Mouse (Mus musculus) embryonic facial prominence, embryonic 13.5 days (tissue): ENCODE measurements around the gene Clec16a. TPM values are rescaled to one million over a fixed set of nuclear protein-coding genes. Genes with fewer than 3 reads are reported as not detected.

Source experiments
- ATAC-seq: fragments of 200-750 bp; cut with Nextera tagmentation; 2 replicates; pipeline ENCODE4 v1.8.0; 2017; ENCODE audit warnings: low read depth; ENCODE audit not compliant: insufficient number of reproducible peaks, insufficient read depth, low FRiP score, low TSS enrichment
- H3K27ac ChIP-seq: fragments of 300-500 bp; sonication (generic); 2 replicates; pipeline ENCODE4 v1.5.1; 2015; ENCODE audit warnings: moderate library complexity, mild to moderate bottlenecking, inconsistent platforms
- H3K27me3 ChIP-seq: fragments of 300-500 bp; sonication (generic); 2 replicates; pipeline ENCODE4 v1.6.1; 2015; ENCODE audit warnings: mild to moderate bottlenecking, inconsistent platforms
- H3K36me3 ChIP-seq: fragments of 300-500 bp; sonication (generic); 2 replicates; pipeline ENCODE4 v1.6.1; 2015; ENCODE audit warnings: mild to moderate bottlenecking, inconsistent platforms
- H3K4me1 ChIP-seq: fragments of 300-500 bp; sonication (generic); 2 replicates; pipeline ENCODE4 v1.6.1; 2015; ENCODE audit warnings: inconsistent platforms
- H3K4me2 ChIP-seq: fragments of 300-500 bp; sonication (generic); 2 replicates; pipeline ENCODE4 v1.6.1; 2015; ENCODE audit warnings: moderate library complexity, mild to moderate bottlenecking, inconsistent platforms
- H3K4me3 ChIP-seq: fragments of 300-500 bp; sonication (generic); 2 replicates; pipeline ENCODE4 v1.5.1; 2015; ENCODE audit warnings: mild to moderate bottlenecking, inconsistent platforms
- H3K9ac ChIP-seq: fragments of 300-500 bp; sonication (generic); 2 replicates; pipeline ENCODE4 v1.6.1; 2015; ENCODE audit warnings: mild to moderate bottlenecking, inconsistent platforms
- H3K9me3 ChIP-seq: fragments of 300-500 bp; sonication (generic); 2 replicates; pipeline ENCODE4 v1.6.1; 2016; ENCODE audit warnings: inconsistent platforms
- WGBS: fragments of 180-500 bp; shearing (Covaris S2); methylation state at CpG from one replicate; pipeline ENCODE4 v1.1.7; 2015; ENCODE audit warnings: mixed read lengths; 5-methylcytosine and 5-hydroxymethylcytosine counted together
- polyA plus RNA-seq: library from polyadenylated mRNA; unstranded; fragments of >200 nt; fragmentation: Nextera tagmentation; extraction: Ambion mirVana; gene quantifications from 2 replicates; pipeline ENCODE4 v1.2.1, GENCODE M21; 2015

Clec16a gene
- polyA plus RNA-seq = 37.9 and 42.0 TPM in 2 replicates

DNA sequence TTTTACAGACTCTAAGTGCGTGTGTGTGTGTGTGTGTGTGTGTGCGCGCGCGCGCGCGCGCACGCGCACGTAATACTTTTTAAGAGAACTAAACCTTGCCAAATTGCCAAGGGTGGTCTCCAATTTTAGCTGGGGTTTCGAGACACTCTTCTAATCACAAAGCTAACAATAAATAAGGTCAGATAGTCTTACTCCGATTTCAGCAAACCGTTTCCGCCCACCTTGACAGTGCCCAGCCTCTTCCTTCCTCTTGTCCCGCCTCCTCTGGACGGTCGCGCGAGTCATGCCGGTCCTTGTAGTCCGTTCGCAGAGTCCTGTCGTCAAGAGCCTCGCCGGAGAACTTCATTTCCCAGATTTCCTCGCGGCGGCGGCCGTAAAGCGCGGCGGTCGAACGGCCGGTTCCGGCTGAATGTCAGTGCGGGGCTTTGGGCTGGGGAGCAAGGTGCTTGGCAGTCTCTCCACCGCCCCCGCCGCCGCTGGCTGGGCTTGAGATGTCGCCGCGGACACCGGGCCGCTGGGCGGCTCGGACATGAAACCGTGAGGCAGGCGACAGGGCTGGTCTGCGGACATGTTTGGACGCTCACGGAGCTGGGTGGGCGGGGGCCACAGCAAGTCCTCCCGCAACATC is at the start of gene Clec16a:
TSS of gene Clec16a (plus strand) at position 345 of the 628 bp plus-strand sequence.
- H3K36me3 ChIP-seq = no peaks in the 10 kb centered on the region
- no peaks in the 10 kb centered on the region for H3K27me3 ChIP-seq
- H3K4me3 ChIP-seq = peak within 1 kb of the TSS; percentile 94
- WGBS = under 1% methylated on average over 58 of the region's 58 CpGs
- H3K9me3 ChIP-seq = no peaks in the 10 kb centered on the region
- H3K4me2 ChIP-seq = peak within 1 kb of the TSS; percentile 82
- ATAC-seq = peak; percentile 89
- H3K9ac ChIP-seq = peak within 1 kb of the TSS; percentile 87
- peaks cover 35% of the 10 kb centered on the region for H3K4me1 ChIP-seq
- peak within 1 kb of the TSS; percentile 72; the same call in 1 of the 2 replicates for H3K27ac ChIP-seq

DNA sequence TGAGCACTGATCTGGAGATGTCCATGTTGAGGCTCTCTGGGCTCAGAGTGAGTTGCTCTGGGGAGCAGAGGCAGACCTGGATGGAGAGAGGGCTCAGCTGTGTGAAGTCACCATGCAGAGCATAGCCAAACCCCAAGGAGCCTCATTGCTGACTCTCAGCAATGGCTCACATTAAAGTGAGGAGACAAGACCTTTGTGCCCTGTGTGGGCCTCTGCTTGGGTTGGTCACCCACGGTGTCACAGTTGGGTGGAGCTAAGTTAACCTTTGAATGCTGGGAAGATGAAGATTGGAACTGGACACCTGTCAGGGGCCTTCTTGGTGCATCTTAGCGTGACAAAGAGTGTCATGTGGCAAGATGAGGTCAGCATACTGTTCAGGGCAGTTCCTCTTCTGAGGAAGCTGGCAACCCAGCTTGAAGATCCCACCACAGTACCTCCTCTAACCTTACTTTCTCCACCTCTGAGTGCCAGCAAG is 49.3 kb upstream of the Clec16a start:
- H3K9me3 ChIP-seq = no peaks in the 10 kb centered on the region
- WGBS = 60% methylated on average over 2 of the region's 2 CpGs
- H3K4me2 ChIP-seq = no peak overlapping the region
- ATAC-seq = no peak
- no peak overlapping the region for H3K9ac ChIP-seq
- H3K27me3 ChIP-seq = no peaks in the 10 kb centered on the region; the same call in 1 of the 2 replicates
- no peaks in the 10 kb centered on the region for H3K36me3 ChIP-seq
- no peak overlapping the region for H3K4me3 ChIP-seq
- H3K4me1 ChIP-seq = no peaks in the 10 kb centered on the region
- H3K27ac ChIP-seq = no peak overlapping the region

DNA sequence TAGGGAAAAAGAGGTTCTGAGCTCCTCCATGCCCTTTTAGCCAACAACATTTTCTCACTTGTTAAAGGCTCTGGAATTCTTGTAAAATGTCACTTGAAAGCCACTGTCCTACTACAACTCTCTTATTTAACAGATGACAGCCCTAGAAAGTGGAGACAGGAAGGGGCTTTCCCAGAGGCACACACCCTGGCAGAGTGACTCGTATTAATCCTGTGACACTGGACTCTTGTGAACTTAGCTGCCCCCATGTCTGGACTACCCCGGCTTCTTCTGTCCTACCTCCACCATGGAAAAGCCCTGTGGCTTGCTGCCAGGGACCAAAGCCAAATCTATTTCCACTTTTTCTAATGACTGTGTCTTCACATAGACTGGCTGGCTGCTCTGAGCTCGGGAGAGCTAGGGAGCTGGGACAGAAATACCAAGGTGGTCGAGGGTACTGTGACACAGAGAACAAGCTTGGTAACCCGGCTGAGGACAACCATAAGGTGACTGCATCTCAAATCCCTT is 47.0 kb upstream of the Clec16a start:
- no peak for ATAC-seq
- Histone ChIP-seq H3K27me3 (no peaks in the 10 kb centered on the region; the same call in 1 of the 2 replicates), H3K9ac (no peak overlapping the region), H3K4me3 (no peak overlapping the region), H3K9me3 (no peaks in the 10 kb centered on the region), H3K4me2 (no peak overlapping the region), H3K27ac (no peak overlapping the region), H3K36me3 (no peaks in the 10 kb centered on the region), H3K4me1 (no peaks in the 10 kb centered on the region)
- 69% methylated on average over 5 of the region's 5 CpGs for WGBS

DNA sequence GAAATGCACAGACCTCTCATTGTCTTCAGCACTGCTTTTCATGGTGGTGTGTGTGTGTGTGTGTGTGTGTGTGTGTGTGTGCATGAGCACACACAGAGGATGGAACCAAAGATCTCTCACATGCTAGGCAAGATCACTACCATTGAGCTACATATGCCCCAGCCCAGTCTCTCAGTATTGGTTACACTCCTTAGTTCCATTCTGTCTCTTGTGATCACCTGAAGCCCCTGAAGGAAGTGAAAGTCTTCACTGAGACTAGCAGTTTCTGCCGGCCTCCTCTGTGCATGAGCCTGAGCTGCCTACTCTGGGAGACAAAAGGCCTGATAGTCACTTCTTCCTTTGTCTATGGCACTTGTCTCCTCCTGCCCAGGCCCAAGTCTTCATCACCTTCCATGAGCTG is 46.0 kb upstream of the Clec16a start:
- Histone ChIP-seq H3K9me3 (no peaks in the 10 kb centered on the region), H3K4me1 (no peaks in the 10 kb centered on the region), H3K4me2 (no peak overlapping the region), H3K9ac (no peak overlapping the region), H3K4me3 (no peak overlapping the region), H3K27ac (no peak overlapping the region), H3K36me3 (no peaks in the 10 kb centered on the region), H3K27me3 (no peaks in the 10 kb centered on the region; the same call in 1 of the 2 replicates)
- WGBS = 37% methylated on average over 1 of the region's 1 CpGs
- ATAC-seq = no peak

DNA sequence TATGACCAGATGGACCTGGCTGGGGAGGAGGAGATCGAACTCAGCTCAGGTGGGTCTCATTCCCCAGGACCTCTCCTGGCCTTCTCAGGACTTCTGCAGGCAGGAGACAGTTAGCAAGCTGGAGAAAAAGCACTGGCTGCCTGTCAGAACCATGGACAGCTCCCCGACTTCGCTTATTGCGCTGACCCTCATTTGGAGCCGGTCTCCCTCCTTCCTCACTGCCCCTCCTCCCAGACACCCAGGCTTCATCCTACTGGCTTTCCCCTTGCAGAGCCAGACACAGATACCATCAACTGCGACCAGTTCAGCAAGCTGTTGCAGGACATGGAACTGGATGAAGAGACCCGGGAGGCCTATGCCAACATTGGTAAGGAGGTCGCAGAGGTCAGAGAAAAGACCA is 43.3 kb upstream of the Clec16a start:
- Histone ChIP-seq H3K4me2 (no peak overlapping the region), H3K36me3 (no peaks in the 10 kb centered on the region), H3K9me3 (no peaks in the 10 kb centered on the region), H3K4me3 (no peak overlapping the region), H3K9ac (no peak overlapping the region), H3K27me3 (peaks cover 4% of the 10 kb centered on the region; the same call in 1 of the 2 replicates), H3K27ac (no peak overlapping the region), H3K4me1 (no peaks in the 10 kb centered on the region)
- whole genome bisulfite sequencing = 9% methylated on average over 8 of the region's 8 CpGs
- ATAC-seq = 0 out of 2 replicates have a peak, but pooled peaks have one; percentile 12

DNA sequence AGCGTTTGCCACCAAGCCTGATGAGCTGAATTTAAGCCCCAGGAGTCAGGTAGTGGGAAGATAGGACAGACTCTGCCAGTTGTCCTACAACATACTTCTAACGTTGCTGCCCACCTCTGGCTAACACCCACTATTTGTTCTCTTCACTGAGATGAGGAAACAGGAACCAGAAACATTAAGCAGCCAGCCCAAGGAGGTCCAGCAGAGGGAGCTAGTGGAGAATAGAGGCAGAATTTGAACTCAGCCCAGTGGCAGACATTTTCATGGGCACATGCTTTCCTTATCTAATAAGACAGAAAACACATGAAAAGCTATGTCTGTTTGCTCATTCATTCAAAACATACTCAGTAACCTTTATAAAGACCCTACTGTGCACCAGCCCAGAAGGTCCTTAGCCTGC is 42.1 kb upstream of the Clec16a start:
- no peaks in the 10 kb centered on the region for H3K4me1 ChIP-seq
- WGBS = 78% methylated on average over 2 of the region's 2 CpGs
- no peak overlapping the region for H3K27ac ChIP-seq
- H3K9me3 ChIP-seq = no peaks in the 10 kb centered on the region
- no peak overlapping the region for H3K9ac ChIP-seq
- no peak overlapping the region for H3K4me2 ChIP-seq
- H3K27me3 ChIP-seq = peaks cover 4% of the 10 kb centered on the region; the same call in 1 of the 2 replicates
- H3K4me3 ChIP-seq = no peak overlapping the region
- ATAC-seq = no peak
- no peaks in the 10 kb centered on the region for H3K36me3 ChIP-seq

DNA sequence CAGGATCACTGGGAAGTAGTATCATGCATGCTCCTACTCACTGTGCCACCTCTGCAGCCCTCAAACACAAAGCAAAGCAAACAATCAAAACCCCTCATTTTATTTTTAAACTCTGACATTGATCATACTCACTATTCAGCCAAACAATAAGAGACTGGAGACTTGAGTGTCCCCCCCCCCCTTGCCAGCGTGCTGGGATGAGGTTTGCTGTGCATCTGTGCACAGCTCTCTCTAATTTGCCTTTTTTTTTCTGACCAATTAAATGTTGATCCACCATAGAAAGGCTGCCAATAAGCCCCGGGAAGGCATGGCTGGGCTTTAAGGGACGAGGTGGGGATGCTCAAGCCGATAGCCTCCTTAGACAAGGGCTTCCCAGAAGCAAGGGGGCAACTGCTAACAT is 37.7 kb upstream of the Clec16a start:
- 60% methylated on average over 4 of the region's 4 CpGs for WGBS
- Histone ChIP-seq H3K9me3 (no peaks in the 10 kb centered on the region), H3K4me1 (no peaks in the 10 kb centered on the region), H3K36me3 (no peaks in the 10 kb centered on the region), H3K4me2 (no peak overlapping the region), H3K9ac (no peak overlapping the region), H3K27ac (no peak overlapping the region), H3K27me3 (peaks cover 4% of the 10 kb centered on the region; the same call in 1 of the 2 replicates), H3K4me3 (no peak overlapping the region)
- ATAC-seq = no peak

DNA sequence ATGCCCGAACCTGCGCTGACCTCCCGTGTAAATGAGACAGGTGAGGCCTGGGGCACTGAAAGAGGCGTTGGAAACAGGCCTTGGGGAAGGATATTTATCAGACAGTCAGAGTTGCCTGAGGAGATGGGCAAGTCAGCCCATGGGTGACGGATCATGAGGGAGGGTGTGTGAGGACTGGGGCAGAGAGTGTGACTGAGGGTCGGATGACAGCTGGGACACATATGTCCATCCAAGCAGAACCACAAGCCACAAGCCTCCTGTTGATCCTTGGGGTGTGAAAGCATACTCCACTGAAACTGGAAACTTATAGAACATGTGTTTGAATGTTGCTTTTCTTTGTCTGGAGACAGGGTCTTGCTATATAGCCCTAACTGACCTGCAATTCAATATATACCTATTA is 36.4 kb upstream of the Clec16a start:
- no peak overlapping the region for H3K9ac ChIP-seq
- no peaks in the 10 kb centered on the region for H3K4me1 ChIP-seq
- H3K9me3 ChIP-seq = no peaks in the 10 kb centered on the region
- H3K36me3 ChIP-seq = no peaks in the 10 kb centered on the region
- H3K4me3 ChIP-seq = no peak overlapping the region
- no peak for ATAC-seq
- 41% methylated on average over 6 of the region's 6 CpGs for whole genome bisulfite sequencing
- H3K27ac ChIP-seq = no peak overlapping the region
- peaks cover 4% of the 10 kb centered on the region; the same call in 1 of the 2 replicates for H3K27me3 ChIP-seq
- H3K4me2 ChIP-seq = no peak overlapping the region

DNA sequence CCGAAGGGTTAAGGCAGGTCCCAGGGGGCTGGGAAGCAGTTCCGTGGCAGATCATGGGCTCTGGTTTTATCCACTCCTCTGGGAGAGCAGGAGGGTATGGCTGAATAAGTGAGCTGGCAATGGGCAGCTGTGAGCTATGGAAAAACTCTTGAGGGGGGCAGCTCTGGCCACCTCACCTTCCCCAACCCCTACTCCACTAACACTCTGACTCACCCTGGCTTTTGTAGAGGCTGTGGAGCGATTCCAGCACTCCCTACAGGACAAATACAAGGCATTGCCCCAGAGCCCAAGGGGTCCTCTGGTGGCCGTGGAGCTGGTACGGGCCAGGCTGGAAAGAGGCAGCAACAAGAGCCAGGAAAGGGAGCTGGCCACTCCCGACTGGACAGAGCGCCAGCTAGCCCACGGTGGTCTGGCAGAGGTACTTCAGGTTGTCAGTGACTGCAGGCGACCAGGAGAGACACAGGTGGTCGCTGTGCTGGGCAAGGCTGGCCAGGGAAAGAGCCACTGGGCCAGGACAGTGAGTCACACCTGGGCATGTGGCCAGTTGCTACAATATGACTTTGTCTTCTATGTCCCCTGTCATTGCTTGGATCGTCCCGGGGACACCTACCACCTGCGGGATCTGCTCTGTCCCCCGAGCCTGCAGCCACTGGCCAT is 34.5 kb upstream of the Clec16a start:
- Histone ChIP-seq H3K27me3 (peaks cover 4% of the 10 kb centered on the region; the same call in 1 of the 2 replicates), H3K36me3 (no peaks in the 10 kb centered on the region), H3K4me1 (no peaks in the 10 kb centered on the region), H3K4me3 (no peak overlapping the region), H3K27ac (no peak overlapping the region), H3K9me3 (no peaks in the 10 kb centered on the region), H3K9ac (no peak overlapping the region), H3K4me2 (no peak overlapping the region)
- WGBS = 57% methylated on average over 14 of the region's 14 CpGs
- ATAC-seq = no peak

DNA sequence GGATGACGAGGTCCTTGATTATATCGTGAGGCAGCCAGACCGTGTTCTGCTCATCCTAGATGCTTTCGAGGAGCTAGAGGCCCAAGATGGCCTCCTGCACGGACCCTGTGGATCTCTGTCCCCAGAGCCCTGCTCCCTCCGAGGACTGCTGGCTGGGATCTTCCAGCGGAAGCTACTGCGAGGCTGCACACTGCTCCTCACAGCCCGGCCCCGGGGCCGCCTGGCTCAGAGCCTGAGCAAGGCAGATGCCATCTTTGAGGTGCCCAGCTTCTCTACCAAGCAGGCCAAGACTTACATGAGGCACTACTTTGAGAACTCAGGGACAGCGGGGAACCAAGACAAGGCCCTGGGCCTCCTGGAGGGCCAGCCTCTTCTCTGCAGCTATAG is 34.0 kb upstream of the Clec16a start:
- 85% methylated on average over 12 of the region's 12 CpGs for WGBS
- no peaks in the 10 kb centered on the region for H3K36me3 ChIP-seq
- H3K27me3 ChIP-seq = peaks cover 3% of the 10 kb centered on the region; the same call in 1 of the 2 replicates
- H3K27ac ChIP-seq = no peak overlapping the region
- no peak overlapping the region for H3K4me3 ChIP-seq
- no peak overlapping the region for H3K9ac ChIP-seq
- no peaks in the 10 kb centered on the region for H3K4me1 ChIP-seq
- ATAC-seq = no peak
- H3K9me3 ChIP-seq = no peaks in the 10 kb centered on the region
- H3K4me2 ChIP-seq = no peak overlapping the region

DNA sequence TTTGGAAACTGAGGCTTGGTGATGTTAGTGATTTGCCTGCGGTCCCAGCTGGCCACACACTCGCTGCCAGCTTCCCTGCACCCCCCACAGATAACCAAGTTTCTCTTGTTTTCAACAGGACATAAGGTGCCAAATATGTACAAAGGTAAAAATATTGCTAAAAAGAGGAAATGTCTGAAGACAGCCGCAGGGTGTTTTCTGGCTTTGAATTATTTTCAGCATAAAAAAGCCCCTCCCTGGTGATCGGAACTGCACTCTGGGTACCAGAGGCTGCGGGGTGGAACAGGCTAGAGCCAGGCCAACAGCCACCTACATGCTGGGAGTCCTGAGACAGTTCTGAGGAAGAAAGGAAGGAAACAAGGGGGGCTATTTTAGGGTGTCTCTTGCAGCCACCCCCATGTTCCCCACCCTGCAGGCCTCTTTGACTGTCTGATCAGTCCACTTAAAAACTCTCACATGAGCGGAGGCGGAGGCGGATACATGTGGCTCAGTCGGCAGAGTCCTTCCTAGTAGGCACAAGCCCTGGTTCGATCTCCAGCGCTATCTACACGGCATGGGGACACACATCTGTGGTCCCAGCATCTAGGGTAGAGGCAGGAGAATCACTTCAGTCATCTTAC is 29.1 kb upstream of the Clec16a start:
- H3K4me2 ChIP-seq = no peak overlapping the region
- H3K4me3 ChIP-seq = no peak overlapping the region
- WGBS = 84% methylated on average over 12 of the region's 12 CpGs
- no peaks in the 10 kb centered on the region for H3K9me3 ChIP-seq
- peaks cover 6% of the 10 kb centered on the region; the same call in 1 of the 2 replicates for H3K4me1 ChIP-seq
- ATAC-seq = no peak
- H3K27ac ChIP-seq = no peak overlapping the region
- no peaks in the 10 kb centered on the region for H3K27me3 ChIP-seq
- H3K9ac ChIP-seq = no peak overlapping the region
- no peaks in the 10 kb centered on the region for H3K36me3 ChIP-seq
